Mouse (Mus musculus) neural tube, embryonic 12.5 days (tissue): ENCODE results near the gene Slco4a1. TPM values are rescaled to one million over a fixed set of nuclear protein-coding genes. Genes with fewer than 3 reads are reported as not detected.

Source experiments
- ATAC-seq: fragments of 200-750 bp; cut with Nextera tagmentation; 2 replicates; pipeline ENCODE4 v1.8.0; 2017; ENCODE audit warnings: low read depth, mild to moderate bottlenecking, moderate TSS enrichment, moderate library complexity; ENCODE audit not compliant: low FRiP score
- H3K27ac ChIP-seq: fragments of 300-500 bp; sonication (generic); 2 replicates; pipeline ENCODE4 v1.5.1; 2016
- H3K27me3 ChIP-seq: fragments of 300-500 bp; sonication (generic); replicated peaks from 2 replicates; pipeline ENCODE4 v1.6.1; 2016; ENCODE audit warnings: mild to moderate bottlenecking
- H3K36me3 ChIP-seq: fragments of 300-500 bp; sonication (generic); 2 replicates; pipeline ENCODE4 v1.6.1; 2016; ENCODE audit warnings: mild to moderate bottlenecking
- H3K4me1 ChIP-seq: fragments of 300-500 bp; sonication (generic); 2 replicates; pipeline ENCODE4 v1.6.1; 2016
- H3K4me2 ChIP-seq: fragments of 300-500 bp; sonication (generic); replicated peaks from 2 replicates; pipeline ENCODE4 v1.6.1; 2016; ENCODE audit warnings: mild to moderate bottlenecking
- H3K4me3 ChIP-seq: fragments of 300-500 bp; sonication (generic); 2 replicates; pipeline ENCODE4 v1.5.1; 2016
- H3K9ac ChIP-seq: fragments of 300-500 bp; sonication (generic); 2 replicates; pipeline ENCODE4 v1.6.1; 2016; ENCODE audit warnings: mild to moderate bottlenecking
- H3K9me3 ChIP-seq: fragments of 300-500 bp; sonication (generic); 2 replicates; pipeline ENCODE4 v1.6.1; 2016; ENCODE audit warnings: mild to moderate bottlenecking
- WGBS: fragments of 180-500 bp; shearing (Covaris S2); methylation state at CpG from one replicate; pipeline ENCODE4 v1.1.7; 2016; 5-methylcytosine and 5-hydroxymethylcytosine counted together
- polyA plus RNA-seq: library from polyadenylated mRNA; unstranded; fragments of >200 nt; fragmentation: Nextera tagmentation; extraction: Ambion mirVana; gene quantifications from 2 replicates; pipeline ENCODE4 v1.2.1, GENCODE M21; 2016

The Slco4a1 gene
- polyA plus RNA-seq, 1 experiment from 2014 or later = 7.8 TPM

DNA sequence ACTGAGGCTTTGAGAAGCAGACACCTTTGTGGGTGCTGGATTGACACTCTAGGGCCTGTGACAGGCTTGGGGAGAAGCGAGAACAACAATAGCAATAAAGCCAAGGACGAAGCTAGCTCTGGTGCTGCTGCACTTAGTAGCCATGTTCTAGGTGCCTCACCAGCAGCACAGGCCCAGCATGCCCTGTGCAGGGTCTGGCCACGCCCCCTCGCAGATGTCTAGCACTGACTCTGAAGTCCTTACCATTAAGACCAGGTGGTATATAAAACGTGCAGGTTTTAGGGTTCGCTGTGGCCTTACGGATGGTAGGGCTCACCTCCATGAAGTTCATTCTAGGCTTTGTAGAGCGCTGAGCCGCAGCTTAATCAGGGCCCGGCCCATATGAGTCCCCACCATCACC, 23.3 kb upstream of the Slco4a1 start:
- Histone ChIP-seq H3K27ac (no peak overlapping the region), H3K4me1 (no peaks in the 10 kb centered on the region), H3K4me3 (no peak overlapping the region), H3K9me3 (no peaks in the 10 kb centered on the region), H3K36me3 (no peaks in the 10 kb centered on the region), H3K4me2 (no peak overlapping the region), H3K27me3 (no peaks in the 10 kb centered on the region), H3K9ac (no peak overlapping the region)
- no peak for ATAC-seq
- 76% methylated on average over 10 of the region's 10 CpGs for WGBS

GRCm38 (mm10) chr2:180433350-180433749, 22.7 kb upstream of the Slco4a1 start:
- Histone ChIP-seq H3K27me3 (no peaks in the 10 kb centered on the region), H3K4me3 (no peak overlapping the region), H3K9ac (no peak overlapping the region), H3K4me2 (no peak overlapping the region), H3K9me3 (no peaks in the 10 kb centered on the region), H3K36me3 (no peaks in the 10 kb centered on the region), H3K4me1 (no peaks in the 10 kb centered on the region), H3K27ac (no peak overlapping the region)
- WGBS = 76% methylated on average over 7 of the region's 7 CpGs
- no peak for ATAC-seq

DNA sequence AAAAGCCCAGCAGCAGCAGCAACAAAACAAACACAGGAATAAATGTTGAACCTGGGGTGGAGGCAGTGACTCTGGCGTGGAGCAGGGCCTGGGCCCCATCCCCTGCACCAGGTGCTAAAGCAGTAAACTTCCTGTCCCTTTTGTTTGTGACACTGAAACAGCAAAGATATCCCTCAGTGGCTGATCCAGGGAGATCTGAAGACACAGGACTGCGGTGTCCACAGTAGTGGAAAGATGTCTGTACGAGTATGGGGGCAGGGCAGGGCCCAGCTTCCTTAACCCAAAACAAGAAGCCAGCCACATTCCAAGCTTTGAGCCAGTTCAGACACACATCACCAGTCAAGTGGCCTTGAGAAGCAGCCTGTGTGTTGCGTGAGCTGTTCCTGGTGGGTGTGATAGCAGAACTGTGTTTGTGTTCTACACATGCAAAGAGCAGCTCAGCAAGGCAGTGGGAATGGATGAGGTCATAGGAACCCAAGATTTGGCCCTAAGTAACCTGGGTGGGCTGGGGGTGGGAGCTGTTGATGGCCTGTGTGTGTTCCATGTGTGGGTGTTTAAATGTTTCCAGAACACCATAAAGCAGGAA, 20.6 kb upstream of the Slco4a1 start:
- Histone ChIP-seq H3K9ac (no peak overlapping the region), H3K9me3 (no peaks in the 10 kb centered on the region), H3K4me3 (no peak overlapping the region), H3K27me3 (no peaks in the 10 kb centered on the region), H3K36me3 (no peaks in the 10 kb centered on the region), H3K4me1 (0 out of 2 replicates have a peak, but pooled peaks cover under 1% of the 10 kb centered on the region), H3K27ac (no peak overlapping the region), H3K4me2 (no peak overlapping the region)
- WGBS = 65% methylated on average over 4 of the region's 4 CpGs
- ATAC-seq = no peak

GRCm38 (mm10) chr2:180437149-180437864, 18.7 kb upstream of the Slco4a1 start:
- Histone ChIP-seq H3K36me3 (no peaks in the 10 kb centered on the region), H3K9ac (no peak overlapping the region), H3K27me3 (no peaks in the 10 kb centered on the region), H3K27ac (no peak overlapping the region), H3K9me3 (no peaks in the 10 kb centered on the region), H3K4me1 (0 out of 2 replicates have a peak, but pooled peaks cover 5% of the 10 kb centered on the region), H3K4me2 (no peak overlapping the region), H3K4me3 (no peak overlapping the region)
- WGBS = 83% methylated on average over 5 of the region's 5 CpGs
- ATAC-seq = no peak

DNA sequence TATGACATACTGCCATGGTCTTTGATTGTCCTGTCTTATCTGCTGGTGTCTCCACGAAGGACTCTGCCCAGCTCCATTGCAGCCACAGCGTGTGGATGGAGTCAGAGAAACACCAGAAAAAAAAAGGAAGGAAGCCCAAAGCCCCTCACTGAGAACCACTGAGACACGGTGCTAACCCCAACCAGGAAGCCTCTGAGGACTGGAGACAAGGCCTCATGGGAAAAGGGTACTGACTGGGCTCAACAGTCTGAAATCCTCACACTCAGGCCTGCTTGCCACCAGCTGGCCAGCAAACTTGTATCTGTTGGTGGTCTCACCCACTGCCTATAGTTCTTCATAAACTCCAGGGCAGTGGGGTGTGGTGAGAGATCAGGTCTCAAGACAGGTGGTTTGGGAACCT, 16.3 kb upstream of the Slco4a1 start:
- no peaks in the 10 kb centered on the region for H3K27me3 ChIP-seq
- H3K27ac ChIP-seq = no peak overlapping the region
- H3K4me3 ChIP-seq = no peak overlapping the region
- H3K4me1 ChIP-seq = 0 out of 2 replicates have a peak, but pooled peaks cover 5% of the 10 kb centered on the region
- 76% methylated on average over 3 of the region's 3 CpGs for WGBS
- no peaks in the 10 kb centered on the region for H3K9me3 ChIP-seq
- no peaks in the 10 kb centered on the region for H3K36me3 ChIP-seq
- no peak overlapping the region for H3K4me2 ChIP-seq
- no peak for ATAC-seq
- no peak overlapping the region for H3K9ac ChIP-seq

GRCm38 (mm10) chr2:180440596-180441332, 15.3 kb upstream of the Slco4a1 start:
- H3K27ac ChIP-seq = no peak overlapping the region
- H3K36me3 ChIP-seq = no peaks in the 10 kb centered on the region
- H3K4me1 ChIP-seq = peaks cover 8% of the 10 kb centered on the region; the same call in 1 of the 2 replicates
- 46% methylated on average over 9 of the region's 9 CpGs for WGBS
- no peaks in the 10 kb centered on the region for H3K9me3 ChIP-seq
- H3K9ac ChIP-seq = no peak overlapping the region
- no peak overlapping the region for H3K4me2 ChIP-seq
- no peaks in the 10 kb centered on the region for H3K27me3 ChIP-seq
- H3K4me3 ChIP-seq = no peak overlapping the region
- ATAC-seq = no peak

GRCm38 (mm10) chr2:180442061-180442460, 14.0 kb upstream of the Slco4a1 start:
- H3K4me1 ChIP-seq = peaks cover 8% of the 10 kb centered on the region; the same call in 1 of the 2 replicates
- H3K9ac ChIP-seq = no peak overlapping the region
- ATAC-seq = no peak
- H3K27ac ChIP-seq = no peak overlapping the region
- 0 out of 2 replicates have a peak, but pooled peaks cover 4% of the 10 kb centered on the region for H3K27me3 ChIP-seq
- 83% methylated on average over 5 of the region's 5 CpGs for WGBS
- H3K4me2 ChIP-seq = no peak overlapping the region
- no peak overlapping the region for H3K4me3 ChIP-seq
- H3K36me3 ChIP-seq = no peaks in the 10 kb centered on the region
- no peaks in the 10 kb centered on the region for H3K9me3 ChIP-seq

- Histone ChIP-seq H3K27ac (no peak overlapping the region), H3K4me3 (no peak overlapping the region), H3K4me1 (peaks cover 8% of the 10 kb centered on the region; the same call in 1 of the 2 replicates), H3K9ac (no peak overlapping the region), H3K9me3 (no peaks in the 10 kb centered on the region), H3K27me3 (0 out of 2 replicates have a peak, but pooled peaks cover 4% of the 10 kb centered on the region), H3K36me3 (no peaks in the 10 kb centered on the region), H3K4me2 (no peak overlapping the region)
- ATAC-seq = no peak
- 72% methylated on average over 7 of the region's 7 CpGs for WGBS
These were observed 12.2 kb upstream of the Slco4a1 start for GRCm38 (mm10) chr2:180443861-180444260.

GRCm38 (mm10) chr2:180444957-180445785, 10.9 kb upstream of the Slco4a1 start:
- ATAC-seq = no peak
- no peak overlapping the region for H3K27ac ChIP-seq

DNA sequence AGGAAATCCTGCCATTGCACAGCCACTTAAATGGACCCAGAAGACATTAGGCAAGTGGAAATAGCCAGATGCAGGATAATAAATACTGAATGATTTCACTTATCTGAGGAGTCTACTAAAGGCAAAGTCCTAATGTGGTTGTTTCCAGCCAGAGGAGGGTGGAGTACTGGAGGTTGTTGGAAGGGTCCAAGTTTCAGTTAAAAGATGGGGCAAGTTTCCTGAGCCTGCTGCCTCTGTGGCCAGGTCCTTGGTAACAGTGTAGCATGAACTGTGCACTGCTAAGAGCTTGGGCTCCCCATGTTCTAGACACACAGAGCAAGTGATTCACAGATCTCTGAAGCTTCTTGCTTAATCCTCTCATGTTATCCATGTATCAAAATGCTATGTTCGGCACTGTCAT, 10.1 kb upstream of the Slco4a1 start:
- no peak for ATAC-seq
- H3K4me3 ChIP-seq = no peak overlapping the region

More at GRCm38 (mm10) chr2:180444957-180445785, 10.9 kb upstream of the Slco4a1 start:
- H3K4me2 ChIP-seq = no peak overlapping the region
- 38% methylated on average over 9 of the region's 9 CpGs for WGBS
- no peak overlapping the region for H3K9ac ChIP-seq
- H3K4me1 ChIP-seq = peaks cover 8% of the 10 kb centered on the region; the same call in 1 of the 2 replicates
- no peak overlapping the region for H3K4me3 ChIP-seq
- 0 out of 2 replicates have a peak, but pooled peaks cover 4% of the 10 kb centered on the region for H3K27me3 ChIP-seq
- H3K36me3 ChIP-seq = no peaks in the 10 kb centered on the region
- H3K9me3 ChIP-seq = no peaks in the 10 kb centered on the region

GRCm38 (mm10) chr2:180449007-180449406, 7.0 kb upstream of the Slco4a1 start:
- no peak overlapping the region for H3K4me2 ChIP-seq
- H3K4me3 ChIP-seq = no peak overlapping the region
- no peaks in the 10 kb centered on the region for H3K9me3 ChIP-seq
- peaks cover 4% of the 10 kb centered on the region; the same call in 1 of the 2 replicates for H3K4me1 ChIP-seq
- 75% methylated on average over 5 of the region's 5 CpGs for WGBS
- 0 out of 2 replicates have a peak, but pooled peaks cover 7% of the 10 kb centered on the region for H3K27me3 ChIP-seq
- no peak overlapping the region for H3K27ac ChIP-seq
- H3K9ac ChIP-seq = no peak overlapping the region
- H3K36me3 ChIP-seq = no peaks in the 10 kb centered on the region
- ATAC-seq = no peak

More for the DNA sequence above, 10.1 kb upstream of the Slco4a1 start:
- H3K9ac ChIP-seq = no peak overlapping the region
- H3K27me3 ChIP-seq = 0 out of 2 replicates have a peak, but pooled peaks cover 4% of the 10 kb centered on the region
- H3K9me3 ChIP-seq = no peaks in the 10 kb centered on the region
- H3K4me2 ChIP-seq = no peak overlapping the region
- H3K27ac ChIP-seq = no peak overlapping the region
- 100% methylated on average over 1 of the region's 1 CpGs for WGBS
- H3K36me3 ChIP-seq = no peaks in the 10 kb centered on the region
- peaks cover 4% of the 10 kb centered on the region; the same call in 1 of the 2 replicates for H3K4me1 ChIP-seq
